Mouse (Mus musculus) lung, embryonic 16.5 days (tissue): ENCODE data around the gene Theg. TPM values are rescaled to one million over a fixed set of nuclear protein-coding genes. Genes with fewer than 3 reads are reported as not detected.

Source experiments
- ATAC-seq: fragments of 200-750 bp; cut with Nextera tagmentation; 2 replicates; pipeline ENCODE4 v1.8.0; 2017; ENCODE audit warnings: low read depth, mild to moderate bottlenecking, moderate library complexity
- H3K27ac ChIP-seq: fragments of 300-500 bp; sonication (generic); 2 replicates; pipeline ENCODE4 v1.5.1; 2014; ENCODE audit warnings: mild to moderate bottlenecking, control low read depth, low read length
- H3K27me3 ChIP-seq: fragments of 300-500 bp; sonication (generic); 2 replicates; pipeline ENCODE4 v1.6.1; 2014; ENCODE audit warnings: low read depth, low read length, mixed read lengths; ENCODE audit not compliant: control insufficient read depth, insufficient read depth
- H3K36me3 ChIP-seq: fragments of 300-500 bp; sonication (generic); 2 replicates; pipeline ENCODE4 v1.6.1; 2014; ENCODE audit warnings: low read length; ENCODE audit not compliant: control insufficient read depth, insufficient read depth
- H3K4me1 ChIP-seq: fragments of 300-500 bp; sonication (generic); replicated peaks from 2 replicates; pipeline ENCODE4 v1.6.1; 2014; ENCODE audit warnings: low read length, mixed read lengths; ENCODE audit not compliant: control insufficient read depth, insufficient read depth
- H3K4me2 ChIP-seq: fragments of 300-500 bp; sonication (generic); 2 replicates; pipeline ENCODE4 v1.6.1; 2014; ENCODE audit warnings: low read depth, low read length, control low read depth
- H3K4me3 ChIP-seq: fragments of 300-500 bp; sonication (generic); 2 replicates; pipeline ENCODE4 v1.5.1; 2014; ENCODE audit warnings: mild to moderate bottlenecking, low read length, control low read depth
- H3K9ac ChIP-seq: fragments of 300-500 bp; sonication (generic); 2 replicates; pipeline ENCODE4 v1.6.1; 2014; ENCODE audit warnings: low read length, control low read depth
- H3K9me3 ChIP-seq: fragments of 300-500 bp; sonication (generic); 2 replicates; pipeline ENCODE4 v1.6.1; 2016; ENCODE audit warnings: low read length; ENCODE audit not compliant: control insufficient read depth
- WGBS: fragments of 180-500 bp; shearing (Covaris S2); extraction: QIAGEN DNeasy Blood & Tissue Kit; methylation state at CpG from one replicate; pipeline ENCODE4 v1.1.7; 2014; 5-methylcytosine and 5-hydroxymethylcytosine counted together
- polyA plus RNA-seq: library from polyadenylated mRNA; unstranded; fragments of >200 nt; fragmentation: Nextera tagmentation; extraction: Ambion mirVana; gene quantifications from 2 replicates; pipeline ENCODE4 v1.2.1, GENCODE M21; 2015

Gene Theg
- polyA plus RNA-seq, 1 experiment from 2014 or later, result not detected

DNA sequence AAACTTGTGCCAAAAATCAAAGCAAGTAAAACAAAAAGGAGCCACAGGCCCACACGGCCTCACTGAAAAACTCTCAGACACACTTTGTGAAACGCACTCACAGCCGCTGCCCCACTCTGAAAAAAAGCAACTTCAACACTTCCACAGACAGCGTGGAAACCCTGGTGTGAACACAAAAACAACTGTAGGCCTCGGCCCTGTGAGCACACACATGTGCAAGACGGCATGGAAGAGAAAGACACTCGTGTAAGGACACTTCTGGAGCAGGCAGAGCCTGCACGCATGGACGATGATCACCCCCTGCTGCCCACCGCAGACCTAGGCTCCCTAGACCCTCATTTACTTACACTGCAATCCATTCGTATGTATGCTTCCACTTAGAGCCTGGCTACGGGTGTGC is 41.2 kb downstream of the Theg start:
- Histone ChIP-seq H3K9me3 (no peaks in the 10 kb centered on the region), H3K4me3 (no peak overlapping the region), H3K27ac (no peak overlapping the region), H3K36me3 (peaks cover 65% of the 10 kb centered on the region), H3K9ac (no peak overlapping the region), H3K4me2 (no peak overlapping the region), H3K27me3 (no peaks in the 10 kb centered on the region), H3K4me1 (no peaks in the 10 kb centered on the region)
- ATAC-seq, result no peak
- 90% methylated on average over 12 of the region's 12 CpGs for WGBS

DNA sequence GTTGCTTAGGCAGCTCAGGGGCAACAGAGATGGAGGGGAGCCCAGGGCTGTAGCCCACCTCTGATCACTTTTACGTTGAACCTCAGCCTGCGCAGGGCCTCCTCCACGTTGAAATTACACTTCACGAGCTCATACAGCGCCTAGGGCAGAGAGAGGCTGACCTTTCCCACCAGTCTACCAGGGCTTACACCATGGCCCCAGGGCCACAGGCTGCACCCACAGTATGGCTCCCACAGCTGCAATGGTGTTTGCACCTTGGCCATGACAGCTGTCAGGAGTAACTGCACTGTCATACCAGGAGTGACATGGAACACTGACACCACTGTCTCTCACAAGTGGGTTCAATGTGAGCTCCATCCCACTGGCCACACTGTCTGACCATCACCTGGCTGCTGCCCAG is 42.5 kb downstream of the Theg start:
- WGBS, result 87% methylated on average over 5 of the region's 5 CpGs
- no peaks in the 10 kb centered on the region for H3K4me1 ChIP-seq

DNA sequence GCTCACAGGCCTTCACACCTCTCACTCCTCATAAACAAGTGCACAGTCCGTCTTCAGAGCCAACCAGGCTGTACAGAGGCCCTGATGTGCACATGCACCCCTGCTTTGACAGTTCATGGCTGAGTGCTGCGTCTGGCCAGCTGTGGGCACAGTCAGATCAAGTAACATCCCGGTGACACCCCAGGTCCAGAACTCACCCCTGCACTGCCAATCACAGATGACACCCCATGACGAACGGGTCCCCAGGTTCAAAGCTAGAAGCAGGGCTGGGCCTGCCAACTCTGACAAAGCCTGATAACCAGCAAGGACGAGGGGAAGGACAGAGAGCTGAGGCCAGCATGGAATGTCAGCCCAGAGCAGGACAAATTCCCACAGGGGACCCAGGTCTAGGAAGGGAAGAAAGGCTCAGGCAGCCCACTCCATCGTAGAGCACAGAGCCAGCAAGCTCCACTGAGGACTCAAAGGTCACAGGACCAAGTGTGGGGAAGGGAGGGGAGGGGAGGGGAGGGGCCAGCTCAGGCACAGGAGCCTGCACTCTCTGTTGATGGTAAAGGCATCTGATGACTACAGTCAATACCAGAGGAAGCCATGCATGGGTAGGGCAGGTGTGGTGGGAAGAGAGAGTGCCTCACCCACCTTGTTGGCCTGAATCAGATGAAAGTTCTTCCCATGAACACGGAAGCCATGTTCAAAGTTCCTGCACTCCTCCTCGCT is 43.1 kb downstream of the Theg start:
- peaks cover 66% of the 10 kb centered on the region for H3K36me3 ChIP-seq
- H3K4me2 ChIP-seq, result no peak overlapping the region
- no peak overlapping the region for H3K4me3 ChIP-seq
- no peaks in the 10 kb centered on the region for H3K9me3 ChIP-seq
- no peak for ATAC-seq
- WGBS, result 72% methylated on average over 9 of the region's 9 CpGs
- no peaks in the 10 kb centered on the region for H3K27me3 ChIP-seq
- H3K27ac ChIP-seq, result no peak overlapping the region
- no peaks in the 10 kb centered on the region for H3K4me1 ChIP-seq
- H3K9ac ChIP-seq, result no peak overlapping the region

More for the DNA sequence above, 42.5 kb downstream of the Theg start:
- Histone ChIP-seq H3K27ac (no peak overlapping the region), H3K36me3 (peaks cover 70% of the 10 kb centered on the region), H3K27me3 (no peaks in the 10 kb centered on the region), H3K4me2 (no peak overlapping the region), H3K9ac (no peak overlapping the region), H3K4me3 (no peak overlapping the region), H3K9me3 (no peaks in the 10 kb centered on the region)
- ATAC-seq, result no peak

DNA sequence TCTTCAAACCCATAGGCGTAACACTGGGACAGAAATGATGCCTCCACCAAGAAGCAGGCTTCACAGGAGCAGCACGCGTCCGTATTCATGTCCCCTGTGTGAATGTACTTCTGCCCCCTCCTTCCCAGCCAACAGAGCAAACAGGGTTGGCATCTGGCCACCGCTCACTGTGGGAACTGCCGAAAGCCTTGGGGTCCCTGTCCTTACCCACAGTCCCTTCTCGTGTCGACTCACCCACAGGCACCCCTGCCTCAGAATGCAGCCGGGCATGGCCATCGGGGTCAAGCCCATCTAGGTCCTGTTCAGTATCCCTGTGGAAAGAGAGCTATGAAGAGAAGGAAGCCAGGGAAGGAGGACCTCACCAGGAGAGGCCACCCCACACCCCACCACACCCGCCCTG is 45.0 kb downstream of the Theg start:
- Histone ChIP-seq H3K27ac (no peak overlapping the region), H3K36me3 (peaks cover 47% of the 10 kb centered on the region), H3K27me3 (no peaks in the 10 kb centered on the region), H3K4me3 (no peak overlapping the region), H3K4me1 (no peaks in the 10 kb centered on the region), H3K4me2 (no peak overlapping the region), H3K9me3 (no peaks in the 10 kb centered on the region), H3K9ac (no peak overlapping the region)
- 90% methylated on average over 11 of the region's 11 CpGs for WGBS
- no peak for ATAC-seq

DNA sequence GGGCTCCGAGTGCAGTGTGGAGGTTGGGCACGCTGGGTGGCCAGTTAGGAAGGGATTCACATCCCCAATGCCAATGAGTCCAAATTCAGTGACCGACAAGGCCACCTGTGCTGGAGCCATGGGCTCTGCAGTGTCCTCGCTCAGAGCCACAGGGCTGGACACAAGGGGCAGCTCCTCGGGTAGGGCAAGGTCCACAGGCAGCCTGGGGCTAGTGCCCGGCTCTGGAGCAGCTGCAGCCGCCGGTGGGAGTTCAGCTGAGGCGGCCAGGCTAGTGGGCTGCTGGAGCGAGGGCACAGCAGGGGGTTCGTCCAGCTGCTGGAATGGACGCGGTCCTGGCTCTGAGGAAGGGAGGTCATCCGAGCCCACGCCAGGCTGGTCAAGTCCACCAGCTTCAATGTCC is 45.6 kb downstream of the Theg start:
- H3K27ac ChIP-seq, result no peak overlapping the region

DNA sequence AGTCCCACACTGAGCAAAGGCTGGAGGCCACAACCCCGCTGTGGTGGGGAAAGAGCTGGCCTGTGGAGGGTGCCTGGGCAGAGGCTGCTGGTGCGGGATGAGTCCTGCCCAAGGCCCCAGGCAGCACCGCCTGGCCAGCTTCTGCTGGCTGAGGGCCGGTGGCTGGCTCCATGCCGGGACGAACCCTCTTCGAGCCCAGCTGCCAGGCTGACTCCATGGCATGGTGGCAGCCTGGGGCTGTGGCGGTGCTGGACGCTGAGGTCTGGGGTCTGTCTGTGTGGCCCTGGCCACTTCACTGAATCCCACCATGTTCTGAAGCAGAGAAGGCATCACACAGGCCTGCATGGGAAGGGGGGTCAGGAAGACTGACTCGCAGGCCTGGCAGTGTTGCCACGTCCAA is 46.4 kb downstream of the Theg start:
- no peak for ATAC-seq
- WGBS, result 95% methylated on average over 11 of the region's 11 CpGs
- Histone ChIP-seq H3K4me3 (no peak overlapping the region), H3K27me3 (no peaks in the 10 kb centered on the region), H3K4me1 (no peaks in the 10 kb centered on the region), H3K9me3 (no peaks in the 10 kb centered on the region), H3K4me2 (no peak overlapping the region), H3K9ac (no peak overlapping the region), H3K36me3 (peaks cover 37% of the 10 kb centered on the region), H3K27ac (no peak overlapping the region)

More for the DNA sequence above, 45.6 kb downstream of the Theg start:
- peaks cover 41% of the 10 kb centered on the region for H3K36me3 ChIP-seq
- H3K4me2 ChIP-seq, result no peak overlapping the region
- H3K4me3 ChIP-seq, result no peak overlapping the region
- no peak overlapping the region for H3K9ac ChIP-seq
- no peaks in the 10 kb centered on the region for H3K4me1 ChIP-seq
- no peak for ATAC-seq
- 93% methylated on average over 15 of the region's 15 CpGs for WGBS
- H3K9me3 ChIP-seq, result no peaks in the 10 kb centered on the region
- no peaks in the 10 kb centered on the region for H3K27me3 ChIP-seq

DNA sequence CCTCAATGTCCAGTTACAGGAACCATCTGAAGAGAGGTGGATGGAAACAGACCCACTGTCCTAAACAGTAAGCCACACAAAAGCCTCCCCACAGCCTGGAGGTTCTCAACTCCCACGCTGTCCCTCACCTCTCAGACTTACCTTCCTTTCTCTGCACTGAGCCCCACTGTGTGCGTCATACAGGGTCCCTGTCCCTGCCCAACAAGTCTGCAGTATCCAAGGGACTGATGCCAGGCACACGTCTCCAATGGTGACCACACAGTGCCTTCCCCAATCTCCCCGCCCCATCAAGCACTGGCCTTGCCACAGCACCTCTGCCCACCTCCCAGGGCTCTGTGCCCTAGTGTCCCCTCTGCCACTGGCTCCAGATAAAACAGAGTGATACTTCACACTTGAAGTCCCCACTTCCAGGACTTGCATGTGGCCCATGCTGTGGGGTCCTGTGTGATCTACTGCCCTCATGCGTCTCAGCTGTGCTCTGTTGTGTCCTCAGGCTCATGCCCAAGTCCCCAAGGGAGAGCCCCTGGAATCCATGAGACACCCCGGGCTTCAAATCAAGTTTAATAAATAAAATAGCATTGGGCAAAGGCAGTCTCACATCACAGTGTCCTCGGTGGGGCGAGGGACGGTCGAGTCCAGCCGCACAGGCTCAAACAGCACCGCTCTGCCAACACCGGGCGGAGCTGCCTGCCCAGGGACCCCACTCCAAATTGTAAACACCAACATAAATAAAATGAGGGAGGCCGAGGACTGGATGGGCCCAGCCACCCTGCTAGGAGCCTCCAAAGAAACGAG is 47.2 kb downstream of the Theg start:
- WGBS, result 85% methylated on average over 16 of the region's 16 CpGs

DNA sequence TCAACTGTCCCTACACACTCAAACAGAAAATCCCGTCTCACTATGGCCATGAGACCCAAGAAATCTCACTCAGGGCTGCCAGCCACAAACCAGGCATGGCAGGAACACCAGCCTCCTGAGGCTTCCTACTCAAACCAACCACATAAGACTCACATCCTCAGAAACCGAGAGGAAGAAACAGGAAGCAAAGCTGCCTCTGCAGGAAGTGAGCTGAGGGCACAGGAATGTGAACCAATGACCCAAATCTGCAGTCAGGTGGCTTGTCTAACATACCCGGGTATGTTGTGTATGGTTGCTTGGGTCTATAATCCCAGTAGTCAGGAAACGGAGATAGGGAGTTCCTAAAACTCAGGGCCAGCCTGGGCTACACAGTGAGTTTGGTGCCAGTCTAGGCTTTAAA is 48.3 kb downstream of the Theg start:
- no peak overlapping the region for H3K9ac ChIP-seq
- H3K27ac ChIP-seq, result no peak overlapping the region
- no peak overlapping the region for H3K4me3 ChIP-seq
- no peaks in the 10 kb centered on the region for H3K27me3 ChIP-seq
- H3K9me3 ChIP-seq, result no peaks in the 10 kb centered on the region
- no peak for ATAC-seq
- peaks cover 2% of the 10 kb centered on the region; the same call in 1 of the 2 replicates for H3K4me1 ChIP-seq
- WGBS, result 41% methylated on average over 4 of the region's 4 CpGs
- H3K4me2 ChIP-seq, result no peak overlapping the region
- peaks cover 24% of the 10 kb centered on the region for H3K36me3 ChIP-seq

More for the DNA sequence above, 47.2 kb downstream of the Theg start:
- peaks cover 33% of the 10 kb centered on the region for H3K36me3 ChIP-seq
- no peak overlapping the region for H3K9ac ChIP-seq
- no peak overlapping the region for H3K4me2 ChIP-seq
- no peaks in the 10 kb centered on the region for H3K27me3 ChIP-seq
- H3K4me1 ChIP-seq, result no peaks in the 10 kb centered on the region
- no peaks in the 10 kb centered on the region for H3K9me3 ChIP-seq
- ATAC-seq, result no peak
- H3K4me3 ChIP-seq, result no peak overlapping the region
- H3K27ac ChIP-seq, result no peak overlapping the region

DNA sequence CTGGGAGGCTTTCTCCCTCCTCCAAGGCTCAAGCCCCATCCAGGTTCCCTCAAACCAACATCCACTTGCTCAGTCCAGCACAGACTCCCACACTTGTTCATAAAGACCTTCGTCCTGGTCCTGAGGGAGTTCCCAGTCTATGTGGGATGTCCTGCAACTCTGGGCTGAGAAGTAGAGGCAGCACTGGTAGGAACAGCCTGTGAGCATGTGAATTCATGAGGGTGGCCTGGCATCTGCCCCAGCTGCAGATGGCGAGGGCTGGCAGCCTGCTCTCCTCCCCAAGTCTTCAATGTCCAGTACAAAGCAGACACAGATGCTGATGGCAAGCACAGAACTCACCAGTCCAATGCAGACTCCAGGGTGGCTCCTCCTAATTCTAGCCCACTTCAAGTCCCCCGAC is 48.8 kb downstream of the Theg start:
- Histone ChIP-seq H3K4me1 (peaks cover 3% of the 10 kb centered on the region; the same call in 1 of the 2 replicates), H3K27ac (no peak overlapping the region), H3K9ac (no peak overlapping the region), H3K4me2 (no peak overlapping the region), H3K4me3 (no peak overlapping the region), H3K27me3 (no peaks in the 10 kb centered on the region), H3K36me3 (peaks cover 21% of the 10 kb centered on the region), H3K9me3 (no peaks in the 10 kb centered on the region)
- WGBS, result 88% methylated on average over 3 of the region's 3 CpGs
- ATAC-seq, result no peak
